Mouse (Mus musculus) C2C12 (cell line): ENCODE data around the gene Tesk1.

Source experiments
- CTCF ChIP-seq: IDR thresholded peaks from one replicate; pipeline ENCODE4 v1.5.1; 2011; ENCODE audit not compliant: control insufficient read depth, insufficient read depth, insufficient read length
- MAX ChIP-seq: IDR thresholded peaks from one replicate; pipeline ENCODE4 v1.6.1; 2011; ENCODE audit warnings: mild to moderate bottlenecking, control low read depth
- MYOD1 ChIP-seq: IDR thresholded peaks from one replicate; pipeline ENCODE4 v1.6.1; 2011; ENCODE audit warnings: low read depth; ENCODE audit not compliant: control insufficient read depth, insufficient read length

DNA sequence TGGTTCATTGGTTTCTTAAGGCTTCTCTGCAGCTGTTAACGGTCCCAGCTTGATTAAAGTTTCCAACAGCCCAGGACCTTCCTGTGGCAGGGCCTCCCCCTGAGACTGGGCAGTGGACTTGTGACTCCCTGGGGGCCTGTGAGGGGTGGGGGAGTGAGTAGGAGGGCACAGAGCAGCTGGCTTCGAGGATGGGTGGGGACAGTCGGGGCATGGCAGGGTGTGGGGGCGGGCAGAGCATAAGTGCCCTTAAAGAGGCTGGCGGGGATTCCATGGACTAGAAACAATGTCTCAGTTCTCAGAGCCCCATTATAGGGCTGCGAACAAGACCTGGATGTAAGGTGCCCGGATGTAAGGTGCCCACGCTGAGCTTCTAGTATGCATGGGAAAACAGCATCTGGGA lies 15.4 kb downstream of the Tesk1 start:
- TF ChIP-seq MAX, result no peak
- no peak for TF ChIP-seq CTCF
- TF ChIP-seq MYOD1, result no peak
